Mouse (Mus musculus) bone marrow macrophage, adult 2 months (primary cell): Measurements from ENCODE around the gene Paip2b. TPM values are rescaled to one million over a fixed set of nuclear protein-coding genes. Genes with fewer than 3 reads are reported as not detected.

Source experiments
- H3K27ac ChIP-seq: 2 replicates; pipeline ENCODE4 v1.5.1; 2012; ENCODE audit warnings: low read depth, low read length; ENCODE audit not compliant: insufficient read depth
- H3K4me1 ChIP-seq: 2 replicates; pipeline ENCODE4 v1.6.1; 2012; ENCODE audit warnings: low read length; ENCODE audit not compliant: control insufficient read depth, insufficient read depth
- H3K4me3 ChIP-seq: 2 replicates; pipeline ENCODE4 v1.5.1; 2012; ENCODE audit warnings: mild to moderate bottlenecking, low read length, moderate library complexity; ENCODE audit not compliant: insufficient read depth
- CTCF ChIP-seq: IDR thresholded peaks from 2 replicates; pipeline ENCODE4 v1.5.1; 2012; ENCODE audit warnings: low read depth, mild to moderate bottlenecking, low read length, moderate library complexity
- POLR2A ChIP-seq: IDR thresholded peaks from 2 replicates; pipeline ENCODE4 v1.6.1; 2012; ENCODE audit warnings: mild to moderate bottlenecking, low read depth, low read length, borderline replicate concordance
- polyA plus RNA-seq: library from polyadenylated mRNA; stranded (reverse); fragments of >200 nt; gene quantifications from 2 replicates; pipeline ENCODE4 v1.2.4, GENCODE M21; 2012; ENCODE audit not compliant: missing spikeins, insufficient read depth, insufficient read length

Gene Paip2b
- 7.0 and 9.8 TPM in 2 replicates for polyA plus RNA-seq

GRCm38 (mm10) chr6:83831606-83832123 is at the start of gene Paip2b:
Paip2b (minus strand) TSS chr6:83831741.
- Histone ChIP-seq H3K27ac (peak within 1 kb of the TSS; percentile 17; the same call in 1 of the 2 replicates), H3K4me3 (peak within 1 kb of the TSS; percentile 89), H3K4me1 (peaks cover 11% of the 10 kb centered on the region)
- no peak for TF ChIP-seq CTCF
- no peak; the same call in 1 of the 2 replicates for TF ChIP-seq POLR2A

GRCm38 (mm10) chr6:83879815-83880214 is 48.3 kb upstream of the Paip2b start:
- H3K27ac ChIP-seq = no peak overlapping the region
- no peaks in the 10 kb centered on the region for H3K4me1 ChIP-seq
- TF ChIP-seq POLR2A (no peak), CTCF (no peak)
- H3K4me3 ChIP-seq = no peak overlapping the region

DNA sequence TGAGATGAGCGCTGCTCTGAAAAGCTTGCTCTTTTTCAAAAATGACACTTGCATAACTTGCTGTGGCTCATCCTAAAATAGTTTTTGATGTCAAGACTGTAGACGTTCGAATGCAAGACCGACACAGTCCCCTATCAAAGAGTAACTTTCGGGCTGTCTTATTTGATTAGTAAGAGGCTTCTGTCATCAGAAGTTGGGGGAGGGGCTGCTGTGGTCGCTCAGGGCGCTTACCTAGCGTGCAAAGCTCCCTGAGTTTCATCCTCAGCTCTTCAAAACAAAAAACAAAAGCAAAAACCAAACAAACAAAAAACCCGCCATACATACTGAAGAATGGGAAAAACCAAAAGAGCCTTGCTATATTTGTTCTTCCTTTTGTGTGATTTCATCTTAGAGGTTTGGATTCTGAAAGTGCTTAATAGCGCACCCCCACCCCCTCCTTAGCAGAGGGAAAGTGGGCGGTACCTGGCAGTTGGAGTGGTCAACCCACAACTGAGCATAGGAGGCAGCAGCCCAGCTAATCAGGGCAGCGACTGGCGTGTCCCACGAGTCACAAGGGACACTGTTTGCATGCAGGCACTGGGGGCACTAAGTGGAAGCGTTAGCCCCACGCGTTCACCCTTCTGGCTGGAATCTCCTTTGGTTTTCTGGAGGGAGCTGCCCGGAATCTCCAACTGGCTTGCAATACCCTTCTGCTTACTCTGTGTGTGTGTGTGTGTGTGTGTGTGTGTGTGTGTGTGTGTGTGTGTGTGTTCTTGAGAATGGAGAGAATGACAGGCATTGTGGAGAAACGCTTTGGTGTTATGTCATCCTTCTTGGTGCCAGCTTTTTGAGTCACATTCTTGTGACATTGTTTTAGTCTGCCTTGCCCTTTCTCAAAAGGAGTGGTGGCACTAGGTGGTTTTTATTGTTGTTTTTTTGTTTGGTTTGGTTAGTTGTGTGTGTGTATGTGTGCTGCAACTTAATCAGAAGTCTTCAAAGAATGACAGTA is 36.4 kb upstream of the Paip2b start:
- Histone ChIP-seq H3K4me1 (peaks cover 4% of the 10 kb centered on the region), H3K4me3 (peak overlapping the region; percentile 91), H3K27ac (peak overlapping the region; percentile 65)
- TF ChIP-seq CTCF = no peak
- no peak for TF ChIP-seq POLR2A

GRCm38 (mm10) chr6:83866954-83867597 is 35.5 kb upstream of the Paip2b start, which contains the start of gene Zfp638:
Zfp638 (plus strand) TSS chr6:83867109.
- peak within 1 kb of the TSS; percentile 91 for H3K4me3 ChIP-seq
- peaks cover 3% of the 10 kb centered on the region for H3K4me1 ChIP-seq
- peak within 1 kb of the TSS; percentile 41 for H3K27ac ChIP-seq
- TF ChIP-seq CTCF (no peak), POLR2A (no peak)

- Histone ChIP-seq H3K4me3 (no peak overlapping the region), H3K4me1 (peaks cover 3% of the 10 kb centered on the region), H3K27ac (no peak overlapping the region)
- TF ChIP-seq POLR2A = no peak
- TF ChIP-seq CTCF = no peak
Observed at GRCm38 (mm10) chr6:83866423-83866822, 34.9 kb upstream of the Paip2b start.

DNA sequence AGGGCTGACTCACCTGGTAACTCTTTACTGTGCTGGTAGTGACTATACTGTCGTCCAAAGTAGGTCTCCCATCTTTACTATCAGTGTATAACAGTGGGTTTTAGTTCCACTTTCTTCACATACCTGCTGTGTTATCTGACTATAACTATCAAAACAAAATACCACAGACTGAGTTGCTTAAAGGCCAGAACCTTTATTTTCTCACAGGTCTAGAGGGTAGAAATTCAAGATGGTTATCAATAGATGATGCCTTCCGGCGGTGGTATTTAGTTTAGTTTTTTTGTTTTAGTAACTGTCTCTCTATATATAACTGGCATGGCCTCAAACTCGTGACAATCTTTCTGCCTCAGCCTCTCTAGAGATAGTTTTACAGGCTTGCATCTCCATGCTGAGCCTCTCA is 32.0 kb upstream of the Paip2b start:
- peaks cover 3% of the 10 kb centered on the region; the same call in 1 of the 2 replicates for H3K4me1 ChIP-seq
- H3K27ac ChIP-seq = no peak overlapping the region
- no peak overlapping the region for H3K4me3 ChIP-seq
- TF ChIP-seq CTCF (no peak), POLR2A (no peak)

- peaks cover 9% of the 10 kb centered on the region for H3K4me1 ChIP-seq
- TF ChIP-seq POLR2A (no peak), CTCF (no peak)
- H3K27ac ChIP-seq = no peak overlapping the region
- no peak overlapping the region for H3K4me3 ChIP-seq
Observed at GRCm38 (mm10) chr6:83860033-83860432, 28.5 kb upstream of the Paip2b start.

GRCm38 (mm10) chr6:83857476-83857875 is 25.9 kb upstream of the Paip2b start:
- H3K4me1 ChIP-seq = peaks cover 9% of the 10 kb centered on the region
- no peak overlapping the region for H3K27ac ChIP-seq
- H3K4me3 ChIP-seq = no peak overlapping the region
- TF ChIP-seq CTCF = no peak
- no peak for TF ChIP-seq POLR2A

GRCm38 (mm10) chr6:83849446-83849845 is 17.9 kb upstream of the Paip2b start:
- Histone ChIP-seq H3K27ac (no peak overlapping the region), H3K4me1 (peaks cover 3% of the 10 kb centered on the region; the same call in 1 of the 2 replicates), H3K4me3 (no peak overlapping the region)
- TF ChIP-seq POLR2A (no peak), CTCF (no peak)
